Mouse (Mus musculus): ENCODE measurements around the gene Agps. TPM values are rescaled to one million over a fixed set of nuclear protein-coding genes. Genes with fewer than 3 reads are reported as not detected.

Gene Agps
- polyA plus RNA-seq, 1 experiment, result 3.5 TPM

- TF ChIP-seq CTCF (IDR thresholded peaks at IDR 0.05; ENCODE audit: extremely low read depth, insufficient read depth, insufficient read length, insufficient replicate concordance) (no peak), POLR2A (IDR thresholded peaks at IDR 0.05; ENCODE audit: low read depth, low read length) (no peak)
- Histone ChIP-seq H3K4me1 (ENCODE audit: control insufficient read depth, insufficient read depth, insufficient read length) (no peaks in the 10 kb centered on the region), H3K27me3 (ENCODE audit: control insufficient read depth, insufficient read depth, low read length) (no peaks in the 10 kb centered on the region), H3K27ac (ENCODE audit: insufficient read depth, low read length) (no peak overlapping the region), H3K36me3 (ENCODE audit: control insufficient read depth, insufficient read depth, low read length) (peaks cover 5% of the 10 kb centered on the region), H3K4me3 (ENCODE audit: extremely low read depth, insufficient read depth, insufficient read length) (no peak overlapping the region)
- DNase-seq (ENCODE audit: low read depth in 1 of 2, low spot score in 2 of 2), result no peak
- WGBS, result 92% methylated on average over 2 of the region's 2 CpGs
Observed at GRCm38 (mm10) chr2:75852483-75852882, 20.5 kb downstream of the Agps start.

DNA sequence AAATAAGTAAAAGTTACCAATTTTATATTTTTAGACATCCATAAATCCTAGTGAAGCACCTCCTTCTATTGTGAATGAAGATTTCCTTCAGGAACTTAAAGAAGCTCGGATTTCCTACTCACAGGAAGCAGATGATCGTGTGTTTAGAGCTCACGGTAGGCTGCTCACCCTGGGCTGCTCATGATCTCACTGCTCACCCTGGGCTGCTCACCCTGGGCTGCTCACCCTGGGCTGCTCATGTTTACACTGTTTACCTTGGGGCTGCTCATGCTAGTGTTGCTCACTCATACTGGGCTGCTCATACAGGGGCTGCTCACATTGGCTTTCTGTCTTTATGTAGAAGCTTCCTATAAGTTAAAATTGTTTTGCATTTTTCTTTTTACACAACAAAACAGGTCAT, 22.2 kb downstream of the Agps start:
- Histone ChIP-seq H3K27ac (ENCODE audit: insufficient read depth, low read length) (no peak overlapping the region), H3K36me3 (ENCODE audit: control insufficient read depth, insufficient read depth, low read length) (peaks cover 7% of the 10 kb centered on the region), H3K4me3 (ENCODE audit: extremely low read depth, insufficient read depth, insufficient read length) (no peak overlapping the region), H3K27me3 (ENCODE audit: control insufficient read depth, insufficient read depth, low read length) (no peaks in the 10 kb centered on the region), H3K4me1 (ENCODE audit: control insufficient read depth, insufficient read depth, insufficient read length) (no peaks in the 10 kb centered on the region)
- TF ChIP-seq CTCF (IDR thresholded peaks at IDR 0.05; ENCODE audit: extremely low read depth, insufficient read depth, insufficient read length, insufficient replicate concordance), result no peak
- no peak for TF ChIP-seq POLR2A (IDR thresholded peaks at IDR 0.05; ENCODE audit: low read depth, low read length)
- no peak for DNase-seq (ENCODE audit: low read depth in 1 of 2, low spot score in 2 of 2)
- WGBS, result 73% methylated on average over 3 of the region's 3 CpGs

DNA sequence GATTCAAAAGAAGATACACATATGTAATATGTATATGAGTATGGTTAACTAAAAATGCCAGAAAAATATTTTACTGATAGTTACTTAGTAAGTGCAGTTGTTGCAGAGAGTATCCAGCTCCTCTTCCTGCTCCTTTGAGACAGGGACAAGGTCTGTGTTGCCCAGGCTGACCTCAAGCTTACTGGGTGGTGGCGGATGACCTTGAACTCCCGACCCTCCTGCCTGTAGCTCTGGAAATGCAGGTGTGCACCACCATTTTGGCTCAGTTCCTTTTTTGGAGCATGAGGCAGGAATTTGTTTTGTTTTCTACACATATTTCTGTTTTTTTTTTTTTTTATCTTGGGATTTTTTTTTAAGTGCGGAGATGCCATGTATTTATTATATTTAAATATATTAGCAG, 29.1 kb downstream of the Agps start:
- TF ChIP-seq POLR2A (IDR thresholded peaks at IDR 0.05; ENCODE audit: low read depth, low read length), result no peak
- TF ChIP-seq CTCF (IDR thresholded peaks at IDR 0.05; ENCODE audit: extremely low read depth, insufficient read depth, insufficient read length, insufficient replicate concordance), result no peak
- no peak for DNase-seq (ENCODE audit: low read depth in 1 of 2, low spot score in 2 of 2)
- no peak overlapping the region for H3K4me3 ChIP-seq (ENCODE audit: extremely low read depth, insufficient read depth, insufficient read length)
- H3K4me1 ChIP-seq (ENCODE audit: control insufficient read depth, insufficient read depth, insufficient read length), result no peaks in the 10 kb centered on the region
- H3K27ac ChIP-seq (ENCODE audit: insufficient read depth, low read length), result no peak overlapping the region
- 90% methylated on average over 3 of the region's 3 CpGs for WGBS
- peaks cover 12% of the 10 kb centered on the region for H3K36me3 ChIP-seq (ENCODE audit: control insufficient read depth, insufficient read depth, low read length)
- no peaks in the 10 kb centered on the region for H3K27me3 ChIP-seq (ENCODE audit: control insufficient read depth, insufficient read depth, low read length)

- no peak for DNase-seq (ENCODE audit: low read depth in 1 of 2, low spot score in 2 of 2)
- Histone ChIP-seq H3K4me1 (ENCODE audit: control insufficient read depth, insufficient read depth, insufficient read length) (no peaks in the 10 kb centered on the region), H3K4me3 (ENCODE audit: extremely low read depth, insufficient read depth, insufficient read length) (no peak overlapping the region), H3K27ac (ENCODE audit: insufficient read depth, low read length) (no peak overlapping the region), H3K36me3 (ENCODE audit: control insufficient read depth, insufficient read depth, low read length) (peaks cover 8% of the 10 kb centered on the region; the same call in 1 of the 2 replicates), H3K27me3 (ENCODE audit: control insufficient read depth, insufficient read depth, low read length) (no peaks in the 10 kb centered on the region)
- WGBS, result 100% methylated on average over 2 of the region's 2 CpGs
- no peak for TF ChIP-seq POLR2A (IDR thresholded peaks at IDR 0.05; ENCODE audit: low read depth, low read length)
- TF ChIP-seq CTCF (IDR thresholded peaks at IDR 0.05; ENCODE audit: extremely low read depth, insufficient read depth, insufficient read length, insufficient replicate concordance), result no peak
Observed at GRCm38 (mm10) chr2:75869604-75870003, 37.6 kb downstream of the Agps start.

DNA sequence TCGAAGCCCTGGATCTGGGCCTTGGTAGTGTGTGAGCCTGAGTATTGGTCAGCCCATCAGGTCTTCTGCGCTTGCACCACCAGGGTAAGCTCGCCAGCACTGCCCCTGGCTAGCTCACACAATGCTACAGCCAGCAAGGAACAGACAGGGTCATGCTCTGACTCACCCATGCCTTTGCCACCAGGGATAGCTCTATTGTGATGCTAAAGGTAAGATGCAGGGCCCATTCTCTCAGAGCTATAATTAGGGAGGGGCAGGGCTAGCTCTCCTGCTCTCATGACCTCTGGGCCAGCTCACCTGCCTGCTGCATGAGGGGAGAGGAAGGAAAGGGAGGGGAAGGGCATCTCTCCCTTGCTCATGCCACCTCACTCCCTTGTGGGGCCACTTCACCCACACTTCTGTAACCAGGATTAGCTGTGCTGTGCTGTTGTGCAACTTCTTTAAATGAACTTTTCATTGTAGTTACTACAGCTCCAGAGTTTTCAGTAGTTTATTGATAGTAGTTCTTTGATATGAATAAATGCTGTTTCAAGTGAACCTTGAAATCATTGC, 42.1 kb downstream of the Agps start:
- DNase-seq (ENCODE audit: low read depth in 1 of 2, low spot score in 2 of 2), result no peak
- H3K36me3 ChIP-seq (ENCODE audit: control insufficient read depth, insufficient read depth, low read length), result peaks cover 5% of the 10 kb centered on the region; the same call in 1 of the 2 replicates
- no peaks in the 10 kb centered on the region for H3K27me3 ChIP-seq (ENCODE audit: control insufficient read depth, insufficient read depth, low read length)
- no peak overlapping the region for H3K4me3 ChIP-seq (ENCODE audit: extremely low read depth, insufficient read depth, insufficient read length)
- 97% methylated on average over 3 of the region's 3 CpGs for WGBS
- no peak for TF ChIP-seq POLR2A (IDR thresholded peaks at IDR 0.05; ENCODE audit: low read depth, low read length)
- TF ChIP-seq CTCF (IDR thresholded peaks at IDR 0.05; ENCODE audit: extremely low read depth, insufficient read depth, insufficient read length, insufficient replicate concordance), result no peak
- no peaks in the 10 kb centered on the region for H3K4me1 ChIP-seq (ENCODE audit: control insufficient read depth, insufficient read depth, insufficient read length)
- H3K27ac ChIP-seq (ENCODE audit: insufficient read depth, low read length), result no peak overlapping the region

GRCm38 (mm10) chr2:75879791-75880190, 47.8 kb downstream of the Agps start:
- no peak overlapping the region for H3K27ac ChIP-seq (ENCODE audit: insufficient read depth, low read length)
- no peaks in the 10 kb centered on the region for H3K27me3 ChIP-seq (ENCODE audit: control insufficient read depth, insufficient read depth, low read length)
- peaks cover 1% of the 10 kb centered on the region; the same call in 1 of the 2 replicates for H3K36me3 ChIP-seq (ENCODE audit: control insufficient read depth, insufficient read depth, low read length)
- DNase-seq (ENCODE audit: low read depth in 1 of 2, low spot score in 2 of 2), result no peak
- WGBS, result 84% methylated on average over 3 of the region's 3 CpGs
- H3K4me3 ChIP-seq (ENCODE audit: extremely low read depth, insufficient read depth, insufficient read length), result no peak overlapping the region
- no peaks in the 10 kb centered on the region for H3K4me1 ChIP-seq (ENCODE audit: control insufficient read depth, insufficient read depth, insufficient read length)
- TF ChIP-seq CTCF (IDR thresholded peaks at IDR 0.05; ENCODE audit: extremely low read depth, insufficient read depth, insufficient read length, insufficient replicate concordance), result no peak
- TF ChIP-seq POLR2A (IDR thresholded peaks at IDR 0.05; ENCODE audit: low read depth, low read length), result no peak

DNA sequence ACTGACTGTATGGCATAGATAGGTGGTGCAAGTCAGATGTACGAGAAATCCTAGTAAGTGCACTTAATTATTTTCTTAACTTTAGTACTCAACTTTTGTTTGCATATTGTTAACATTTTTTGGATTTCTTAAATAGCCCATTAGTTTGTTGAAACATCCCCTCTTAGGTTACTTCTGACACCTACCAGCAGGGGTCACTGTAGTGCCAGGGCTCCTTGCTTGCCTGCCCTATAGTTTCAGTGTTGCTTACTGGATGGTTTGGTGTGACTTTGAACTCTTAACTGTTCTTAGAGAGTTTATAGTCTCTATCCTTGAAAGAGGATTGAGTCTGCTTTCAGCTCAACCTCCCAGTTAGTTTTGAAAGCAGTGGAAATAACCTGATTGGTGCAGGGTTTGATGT, 51.6 kb downstream of the Agps start:
- Histone ChIP-seq H3K4me1 (ENCODE audit: control insufficient read depth, insufficient read depth, insufficient read length) (no peaks in the 10 kb centered on the region), H3K27me3 (ENCODE audit: control insufficient read depth, insufficient read depth, low read length) (no peaks in the 10 kb centered on the region), H3K27ac (ENCODE audit: insufficient read depth, low read length) (no peak overlapping the region), H3K4me3 (ENCODE audit: extremely low read depth, insufficient read depth, insufficient read length) (no peak overlapping the region), H3K36me3 (ENCODE audit: control insufficient read depth, insufficient read depth, low read length) (peaks cover 9% of the 10 kb centered on the region)
- no peak for TF ChIP-seq POLR2A (IDR thresholded peaks at IDR 0.05; ENCODE audit: low read depth, low read length)
- TF ChIP-seq CTCF (IDR thresholded peaks at IDR 0.05; ENCODE audit: extremely low read depth, insufficient read depth, insufficient read length, insufficient replicate concordance), result peak; percentile 78; the same call in 1 of the 2 replicates
- peak; percentile 28 to 60 for DNase-seq (ENCODE audit: low read depth in 1 of 2, low spot score in 2 of 2)
- WGBS, result 72% methylated on average over 1 of the region's 1 CpGs
